Mouse (Mus musculus) natural killer cell, adult 2 months (primary cell): ENCODE measurements at regions not wholly inside any gene's neighbourhood (a gene's known extent, or its start where the extent isn't known, plus 50 kb on each side); places are given as distances from the start of the nearest gene placed in this dataset.

ENCODE experiments used
- DNase-seq, 2 experiments: peaks; one replicate each; pipeline ENCODE4 v3.0.0; 2022; ENCODE audit warnings: low spot score in 2 of 2

GRCm38 (mm10) chr12:99039497-99040322 is 119.3 kb downstream of the Ttc8 start:
- no peak for DNase-seq

GRCm38 (mm10) chr12:99041606-99042005 is 121.2 kb downstream of the Ttc8 start:
- no peak for DNase-seq

GRCm38 (mm10) chr12:99042918-99043862 is 122.8 kb downstream of the Ttc8 start:
- DNase-seq, result no peak

GRCm38 (mm10) chr12:99044477-99044876 is 124.1 kb downstream of the Ttc8 start:
- DNase-seq, result no peak

- no peak for DNase-seq
Measured at GRCm38 (mm10) chr12:99050426-99050825, 130.1 kb downstream of the Ttc8 start.

GRCm38 (mm10) chr12:99052599-99052998 is 132.2 kb downstream of the Ttc8 start:
- no peak for DNase-seq

- no peak for DNase-seq
Measured at GRCm38 (mm10) chr12:99057521-99057920, 137.1 kb downstream of the Ttc8 start.

GRCm38 (mm10) chr12:99058916-99059315 is 138.5 kb downstream of the Ttc8 start:
- no peak for DNase-seq

GRCm38 (mm10) chr12:99059491-99059890 is 139.1 kb downstream of the Ttc8 start:
- no peak for DNase-seq

GRCm38 (mm10) chr12:99060702-99061101 is 140.3 kb downstream of the Ttc8 start:
- no peak for DNase-seq

- no peak for DNase-seq
Measured at GRCm38 (mm10) chr12:99063441-99063840, 143.1 kb downstream of the Ttc8 start.

GRCm38 (mm10) chr12:99063885-99064284 is 143.5 kb downstream of the Ttc8 start:
- DNase-seq, result no peak

GRCm38 (mm10) chr12:99067962-99068361 is 147.6 kb downstream of the Ttc8 start:
- DNase-seq, result peak in 1 of 2 experiments; percentile 3

GRCm38 (mm10) chr12:99073766-99074165 is 153.4 kb downstream of the Ttc8 start:
- no peak for DNase-seq

GRCm38 (mm10) chr12:99077366-99077765 is 157.0 kb downstream of the Ttc8 start:
- DNase-seq, result no peak

GRCm38 (mm10) chr12:99079873-99080272 is 159.5 kb downstream of the Ttc8 start:
- no peak for DNase-seq

GRCm38 (mm10) chr12:99083616-99084015 is 163.2 kb downstream of the Ttc8 start:
- no peak for DNase-seq

GRCm38 (mm10) chr12:99084144-99084543 is 163.8 kb downstream of the Ttc8 start:
- peak; percentile 46 to 80 for DNase-seq

- DNase-seq, result no peak
Measured at GRCm38 (mm10) chr12:99087286-99087685, 166.9 kb downstream of the Ttc8 start.

GRCm38 (mm10) chr12:99091770-99092169 is 171.4 kb downstream of the Ttc8 start:
- no peak for DNase-seq

- no peak for DNase-seq
Measured at GRCm38 (mm10) chr12:99093151-99093550, 172.8 kb downstream of the Ttc8 start.

- no peak for DNase-seq
Measured at GRCm38 (mm10) chr12:99093989-99094388, 173.6 kb downstream of the Ttc8 start.
